Mouse (Mus musculus) heart, postnatal 36 days (tissue): ENCODE results near the gene Thap8. TPM values are rescaled to one million over a fixed set of nuclear protein-coding genes. Genes with fewer than 3 reads are reported as not detected.

Experiments
- DNase-seq, 2 experiments: peaks; one replicate each; pipeline ENCODE4 v3.0.0; 2021 to 2022
- intact Hi-C: fragments of 180-260 bp; cut with DNase I; formaldehyde crosslinking; loops from one replicate; pipeline ENCODE4 v1.15.1; 2025
- total RNA-seq, 2 experiments: library from RNA; stranded (reverse); gene quantifications; 2 replicates each; pipeline ENCODE4 v1.2.3; 2021

The Thap8 gene
- total RNA-seq, 2 experiments from 2014 or later: 0.22 to 0.35 TPM

DNA sequence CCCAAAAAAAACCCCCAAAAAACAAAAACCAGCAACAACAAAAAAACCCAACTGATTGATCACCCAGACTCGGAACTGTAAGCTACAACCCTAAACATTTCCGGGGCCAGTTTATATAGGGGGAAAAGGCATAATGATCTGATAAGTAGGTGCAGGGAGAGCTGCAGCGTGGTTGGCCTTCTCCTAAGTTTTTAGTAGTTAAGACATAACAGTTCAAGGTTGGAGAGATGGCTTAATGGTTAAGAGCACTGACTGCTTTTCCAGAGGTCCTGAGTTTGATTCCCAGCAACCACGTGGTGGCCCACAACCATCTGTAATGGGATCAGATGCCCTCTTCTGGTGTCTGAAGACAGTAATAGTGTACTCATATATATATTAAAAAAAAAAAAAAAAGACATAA lies 1.6 kb downstream of the Thap8 start:
- intact Hi-C loops: loop anchor here (5.0 kb wide), 1 partner anchor 114 kb away; the partner anchor contains the start of gene Zfp146
- no peak for DNase-seq

DNA sequence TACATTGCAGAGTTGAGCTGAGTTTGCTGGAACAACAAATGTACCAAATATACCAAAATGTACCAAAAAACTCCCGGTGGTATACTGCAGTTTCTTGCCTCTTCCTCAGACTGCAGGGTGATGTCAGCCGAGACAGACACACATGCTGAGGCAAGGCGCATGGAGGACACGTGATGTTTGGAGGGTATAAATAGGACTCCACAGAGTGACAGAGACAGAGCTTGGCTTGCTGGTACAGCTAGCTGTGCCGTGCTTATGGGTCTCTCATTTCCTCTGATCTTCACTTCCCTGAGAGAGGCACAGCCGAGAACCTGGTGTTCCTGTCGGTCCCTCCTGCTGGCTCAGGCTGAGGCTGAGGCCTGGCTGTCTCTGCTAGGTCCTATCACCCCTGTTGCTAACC lies 2.8 kb downstream of the Thap8 start:
- no peak for DNase-seq
- intact Hi-C loops: loop anchor here (5.0 kb wide), 1 partner anchor 115 kb away; the partner anchor contains the start of gene Zfp146

DNA sequence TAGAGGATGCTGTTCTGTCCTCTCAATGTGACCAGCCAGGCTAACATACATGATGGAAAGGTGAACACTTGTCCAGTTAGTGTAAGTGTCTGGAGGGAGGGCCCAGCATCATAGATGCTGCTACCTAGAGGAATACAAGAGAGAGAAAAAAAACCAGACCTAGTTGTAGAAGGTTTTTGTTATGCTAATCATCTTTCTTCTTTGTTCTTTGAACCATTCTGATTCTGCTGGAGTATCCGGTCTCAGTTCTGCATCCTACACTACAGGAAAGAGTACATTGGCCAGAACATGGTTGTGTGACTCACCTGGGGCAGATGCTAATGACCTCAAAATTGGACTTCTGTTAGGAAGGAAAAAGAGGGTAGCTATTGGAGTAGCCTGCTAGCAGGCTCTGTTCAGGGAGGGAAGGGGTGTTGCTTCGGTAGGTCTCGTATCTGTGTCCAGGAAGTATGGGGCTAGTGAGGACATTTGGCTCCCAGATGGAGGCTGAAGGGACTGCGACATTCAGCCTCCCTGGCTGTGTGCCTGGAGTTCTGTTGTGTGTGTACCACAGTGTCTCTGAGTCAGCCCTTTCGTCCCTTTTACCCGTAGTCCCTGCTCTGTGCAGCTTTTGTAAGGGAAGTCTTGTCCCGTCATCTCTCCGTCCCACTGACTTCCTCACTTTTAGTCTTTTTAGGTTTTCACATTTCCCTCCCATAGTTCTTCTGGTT lies 7.0 kb downstream of the Thap8 start:
- intact Hi-C loops: no loop called here
- peak; percentile 29 to 30 for DNase-seq

DNA sequence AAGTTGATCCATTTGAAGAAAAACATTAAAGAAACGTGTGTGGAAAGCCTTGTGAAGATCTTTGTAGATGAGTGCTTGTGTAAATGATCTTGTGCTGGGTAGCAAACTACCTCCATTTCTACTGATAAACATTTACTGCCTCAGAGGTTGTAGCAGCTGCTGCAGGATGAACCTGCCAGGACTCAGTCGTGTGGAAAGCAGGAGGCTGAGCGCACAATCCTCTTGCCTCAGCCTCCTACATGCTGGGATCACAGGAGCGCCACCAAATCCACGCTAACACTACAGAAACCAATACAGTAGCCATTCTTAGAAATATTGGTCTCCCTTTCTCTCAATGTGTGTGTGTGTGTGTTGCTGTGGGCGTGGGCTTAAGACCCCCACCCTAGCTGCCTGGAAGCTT lies 8.2 kb downstream of the Thap8 start:
- intact Hi-C loops: no loop called here
- DNase-seq: no peak

DNA sequence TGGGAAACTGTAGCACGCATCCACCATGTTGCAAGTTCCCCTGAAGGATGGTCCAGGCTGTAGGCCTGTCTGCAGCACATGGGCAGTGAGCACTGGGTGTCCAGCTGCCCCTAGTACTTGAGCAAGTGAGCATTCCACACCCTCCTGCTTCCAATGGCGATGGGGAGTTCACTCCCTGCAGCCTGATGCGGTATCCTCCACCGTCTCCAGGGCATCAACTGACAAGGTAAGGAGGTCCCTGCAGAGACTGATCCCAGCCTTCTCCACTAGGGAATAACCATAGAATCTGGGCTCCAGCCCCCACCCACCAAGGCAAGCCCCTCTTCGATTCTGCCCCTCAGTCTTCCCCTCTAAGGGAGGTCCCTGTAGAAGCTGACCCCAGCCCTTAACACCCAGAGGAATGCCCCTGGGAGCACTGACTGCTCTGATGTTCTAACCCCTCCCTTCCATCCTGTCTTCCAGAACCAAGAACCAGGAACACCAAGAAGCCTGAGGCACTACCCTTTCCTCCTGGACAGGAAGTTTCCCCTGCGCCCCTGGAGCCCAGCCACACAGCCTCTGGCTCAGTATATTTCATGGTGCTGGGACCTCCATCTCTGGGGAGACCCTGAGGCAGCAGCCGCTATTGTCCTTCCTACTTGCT lies 9.3 kb downstream of the Thap8 start:
- no peak for DNase-seq
- intact Hi-C loops: no loop called here

DNA sequence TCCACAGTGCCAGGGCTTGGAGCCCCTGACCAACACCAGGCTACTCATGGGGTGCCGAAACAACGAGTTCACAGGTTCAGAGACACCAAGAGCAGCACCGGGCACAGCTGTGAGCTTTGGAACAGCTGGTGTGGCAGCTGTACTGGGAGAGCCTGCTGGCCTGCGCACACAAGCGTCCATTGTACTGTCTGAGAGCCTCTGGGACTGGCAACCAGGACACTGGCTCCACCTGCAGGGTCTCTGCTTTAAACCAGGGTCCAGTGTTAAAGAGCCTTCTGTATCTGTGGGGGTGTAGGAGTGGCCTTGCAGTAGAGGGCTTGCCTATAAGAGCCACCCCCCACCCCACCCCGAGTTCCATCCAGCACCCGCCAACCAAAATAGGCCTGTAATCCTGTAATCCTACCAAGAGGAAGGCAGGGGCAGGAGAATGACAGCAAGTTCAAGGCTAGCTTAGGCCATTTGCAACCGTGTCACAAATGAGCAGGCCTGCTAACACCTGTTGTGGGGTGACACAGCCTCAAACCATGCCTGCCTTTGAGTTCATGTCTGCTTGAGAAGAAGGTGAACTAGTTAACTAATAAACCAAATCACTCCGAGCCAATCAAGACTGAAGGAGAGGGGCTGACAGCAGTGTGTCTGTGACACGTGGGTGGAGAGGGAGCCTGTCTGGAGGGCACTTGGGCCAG lies 10.0 kb downstream of the Thap8 start:
- intact Hi-C loops: no loop called here
- no peak for DNase-seq

DNA sequence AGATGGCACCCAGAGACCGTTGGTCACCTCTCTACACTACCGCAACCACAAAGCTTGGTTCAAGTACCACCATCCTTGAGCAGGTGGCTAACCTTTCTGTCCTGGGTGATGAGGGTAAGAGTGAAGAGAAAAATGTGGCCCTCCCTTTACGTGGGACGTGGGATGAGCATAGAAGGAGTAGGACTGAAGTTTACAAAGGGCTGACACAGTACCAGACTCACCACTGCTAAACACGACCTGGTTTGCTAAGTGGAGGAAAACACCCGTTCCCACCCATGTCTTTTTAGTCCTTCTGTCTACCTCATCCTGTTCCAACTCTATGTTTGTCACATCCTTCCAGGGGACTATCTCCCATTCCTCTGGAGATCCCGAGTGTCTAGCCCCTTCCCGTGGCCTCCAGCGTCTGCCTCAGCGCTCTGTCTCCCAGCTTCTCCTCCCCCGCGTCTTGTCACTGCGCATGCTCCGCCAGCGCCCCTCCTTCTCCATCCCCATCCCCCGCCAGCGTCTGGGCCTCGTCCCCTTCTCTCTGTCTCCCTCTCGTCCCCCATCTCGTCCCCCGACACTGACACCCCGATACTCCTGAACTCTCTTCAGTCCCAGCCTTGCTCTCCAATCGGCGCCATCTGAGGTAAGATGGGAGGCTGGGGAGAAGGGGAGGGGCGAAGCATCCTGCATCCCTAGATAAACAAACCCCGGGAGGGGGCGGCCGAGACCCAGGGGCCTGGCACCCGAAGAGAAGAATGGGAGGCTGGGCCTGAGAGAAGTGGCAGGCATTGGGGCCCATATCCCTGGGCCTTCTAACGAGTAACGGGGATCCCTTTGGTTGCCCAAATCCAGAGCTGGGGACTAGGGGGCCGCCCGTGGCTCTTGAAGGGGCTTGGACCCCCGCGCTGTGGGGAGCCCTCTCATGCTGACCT lies 11.6 kb downstream of the Thap8 start, which contains the start of gene Clip3:
TSS of gene Clip3 (plus strand) at position 514 of the 917 bp plus-strand sequence.
- intact Hi-C loops: no loop called here
- peak; percentile 68 to 75 for DNase-seq

DNA sequence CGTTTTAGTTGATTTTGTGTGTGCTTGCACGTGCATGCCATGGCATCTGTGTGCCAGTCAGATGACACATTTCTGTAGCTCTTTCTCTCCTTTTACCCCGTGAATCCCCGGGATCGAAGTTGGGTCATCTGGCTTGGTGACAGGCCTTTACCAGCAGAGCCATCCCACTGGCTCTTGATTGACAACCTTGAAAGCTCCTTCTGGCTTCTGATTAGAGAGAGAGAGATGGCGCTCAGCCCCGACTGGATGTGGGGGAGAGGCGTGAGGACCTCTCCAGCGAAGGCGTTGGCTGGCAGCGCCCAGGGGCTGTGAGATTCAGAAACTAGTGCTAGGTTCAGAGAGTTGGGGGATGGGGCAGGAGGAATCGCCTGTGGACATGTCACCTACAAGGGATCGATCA lies 13.9 kb downstream of the Thap8 start:
- no peak for DNase-seq
- intact Hi-C loops: no loop called here

DNA sequence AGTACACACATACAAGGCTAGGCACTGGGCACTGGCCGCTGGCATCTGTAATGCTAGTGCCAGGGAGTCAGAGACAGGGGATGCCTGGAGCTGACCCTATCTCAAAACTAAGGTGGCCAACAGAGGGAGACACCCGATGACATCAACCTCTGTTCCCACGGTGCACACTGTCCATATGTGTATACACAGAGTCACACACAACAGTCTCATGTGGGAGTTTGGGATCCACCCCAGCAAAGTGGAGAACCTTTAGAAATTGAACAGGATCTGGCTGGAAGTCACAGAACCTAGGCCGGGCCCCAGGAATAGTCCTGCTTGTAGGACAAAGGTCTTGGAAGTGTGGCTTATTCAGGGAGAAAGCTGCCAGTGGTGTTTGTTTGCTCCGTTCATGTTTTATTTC lies 14.4 kb downstream of the Thap8 start:
- intact Hi-C loops: no loop called here

DNA sequence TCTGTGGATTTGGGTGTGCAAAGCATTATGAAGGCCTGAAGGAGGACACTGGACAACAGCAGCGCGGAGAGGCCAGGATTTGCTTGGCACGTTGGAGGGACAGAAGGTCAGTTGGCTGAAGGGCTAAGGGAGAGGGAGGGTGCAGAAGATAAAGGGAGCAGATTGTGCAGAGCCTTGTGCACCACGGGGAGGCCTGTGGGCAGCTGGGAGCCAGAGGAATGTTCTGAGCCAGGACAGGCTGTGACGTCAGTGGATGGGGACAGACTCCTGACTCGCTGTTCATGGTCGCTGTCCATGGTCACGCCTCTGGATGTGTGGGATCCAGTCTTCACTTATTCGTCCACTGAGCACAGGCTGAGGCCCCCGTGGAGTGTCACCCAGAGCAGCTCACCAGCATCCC lies 15.2 kb downstream of the Thap8 start:
- intact Hi-C loops: no loop called here

More for the DNA sequence above, 14.4 kb downstream of the Thap8 start:
- no peak for DNase-seq

DNA sequence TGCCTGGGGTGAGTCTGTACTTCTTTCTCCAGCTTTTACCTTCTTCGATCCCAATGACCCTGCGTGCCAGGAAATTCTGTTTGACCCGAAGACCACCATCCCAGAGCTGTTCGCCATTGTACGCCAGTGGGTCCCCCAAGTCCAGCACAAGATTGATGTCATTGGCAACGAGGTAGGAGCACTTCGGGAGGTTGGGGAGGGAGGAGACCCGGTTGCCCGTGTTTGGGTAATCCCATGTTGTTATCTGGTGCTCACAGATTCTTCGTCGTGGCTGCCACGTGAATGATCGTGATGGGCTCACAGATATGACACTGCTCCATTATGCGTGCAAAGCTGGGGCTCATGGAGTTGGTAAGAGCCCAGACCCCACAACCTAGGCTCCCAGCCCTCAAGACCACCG lies 16.9 kb downstream of the Thap8 start:
- intact Hi-C loops: no loop called here
- no peak for DNase-seq

More for the DNA sequence above, 15.2 kb downstream of the Thap8 start:
- DNase-seq: peak; percentile 57 to 59

DNA sequence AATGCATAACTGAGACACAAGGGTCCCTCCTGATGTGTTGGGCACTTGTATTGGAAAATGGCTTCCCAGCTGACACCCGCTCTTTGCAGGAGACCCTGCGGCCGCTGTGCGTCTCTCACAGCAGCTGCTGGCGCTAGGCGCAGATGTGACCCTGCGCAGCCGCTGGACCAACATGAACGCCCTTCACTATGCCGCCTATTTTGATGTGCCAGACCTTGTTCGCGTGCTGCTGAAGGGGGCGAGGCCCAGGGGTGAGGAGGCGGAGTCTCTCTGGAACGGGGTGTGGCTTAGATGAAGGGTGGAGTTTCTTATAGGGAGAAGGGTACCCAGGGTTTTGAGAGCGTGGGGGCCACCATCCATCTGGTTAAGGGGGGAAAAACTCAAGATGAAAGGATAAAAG lies 17.4 kb downstream of the Thap8 start:
- DNase-seq: no peak
- intact Hi-C loops: no loop called here

DNA sequence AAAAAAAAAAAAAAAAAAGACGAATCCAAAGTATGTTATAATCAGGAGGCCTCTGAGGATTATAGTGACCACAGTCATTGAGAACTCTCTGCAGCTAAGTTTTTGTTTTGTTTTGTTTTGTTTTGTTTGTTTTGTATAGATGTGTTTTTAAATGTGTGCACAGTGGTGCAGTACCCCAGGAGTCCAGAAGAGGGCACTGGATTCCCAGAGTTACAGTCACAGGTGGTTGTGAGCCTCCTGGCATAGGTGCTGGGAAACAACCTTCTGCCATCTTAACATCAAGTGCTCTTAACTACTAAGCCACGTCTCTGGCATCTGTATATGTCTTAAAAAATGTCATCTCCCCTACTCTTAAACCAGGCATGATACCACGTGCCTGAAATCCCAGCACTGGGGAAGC lies 21.0 kb downstream of the Thap8 start:
- DNase-seq: peak; percentile 25 to 40
- intact Hi-C loops: no loop called here

DNA sequence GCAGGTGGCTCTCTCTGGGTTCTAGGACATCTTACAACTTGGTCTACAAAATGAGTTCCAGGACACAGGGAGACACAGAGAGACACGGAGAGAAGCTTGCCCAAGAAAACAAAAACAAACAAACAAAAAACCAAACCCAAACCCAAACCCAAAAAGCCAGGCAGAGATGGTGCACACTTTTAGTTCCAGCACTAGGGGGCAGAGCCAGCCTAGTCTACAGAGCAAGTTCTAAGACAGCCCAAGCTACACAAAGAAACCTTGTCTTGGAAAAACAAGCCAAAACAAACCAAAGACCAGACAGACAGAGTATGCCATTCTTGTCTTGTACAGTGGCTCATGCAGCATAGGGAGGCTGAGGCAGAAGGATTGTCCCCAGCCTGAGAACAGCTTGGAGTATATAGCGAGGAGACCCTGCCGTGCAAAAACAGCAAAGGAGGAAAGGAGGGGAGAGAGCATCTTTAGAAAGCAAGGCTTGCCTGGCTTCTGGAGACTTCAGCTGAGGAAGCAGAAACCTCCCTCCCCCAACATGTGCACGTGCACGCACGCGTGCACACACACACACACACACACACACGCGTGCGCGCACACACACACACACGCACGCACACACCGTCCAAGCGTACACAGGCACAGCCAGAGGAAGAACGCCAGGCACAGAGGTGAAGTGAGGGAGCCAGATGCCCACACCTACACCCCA lies 26.3 kb downstream of the Thap8 start:
- DNase-seq: no peak
- intact Hi-C loops: no loop called here

DNA sequence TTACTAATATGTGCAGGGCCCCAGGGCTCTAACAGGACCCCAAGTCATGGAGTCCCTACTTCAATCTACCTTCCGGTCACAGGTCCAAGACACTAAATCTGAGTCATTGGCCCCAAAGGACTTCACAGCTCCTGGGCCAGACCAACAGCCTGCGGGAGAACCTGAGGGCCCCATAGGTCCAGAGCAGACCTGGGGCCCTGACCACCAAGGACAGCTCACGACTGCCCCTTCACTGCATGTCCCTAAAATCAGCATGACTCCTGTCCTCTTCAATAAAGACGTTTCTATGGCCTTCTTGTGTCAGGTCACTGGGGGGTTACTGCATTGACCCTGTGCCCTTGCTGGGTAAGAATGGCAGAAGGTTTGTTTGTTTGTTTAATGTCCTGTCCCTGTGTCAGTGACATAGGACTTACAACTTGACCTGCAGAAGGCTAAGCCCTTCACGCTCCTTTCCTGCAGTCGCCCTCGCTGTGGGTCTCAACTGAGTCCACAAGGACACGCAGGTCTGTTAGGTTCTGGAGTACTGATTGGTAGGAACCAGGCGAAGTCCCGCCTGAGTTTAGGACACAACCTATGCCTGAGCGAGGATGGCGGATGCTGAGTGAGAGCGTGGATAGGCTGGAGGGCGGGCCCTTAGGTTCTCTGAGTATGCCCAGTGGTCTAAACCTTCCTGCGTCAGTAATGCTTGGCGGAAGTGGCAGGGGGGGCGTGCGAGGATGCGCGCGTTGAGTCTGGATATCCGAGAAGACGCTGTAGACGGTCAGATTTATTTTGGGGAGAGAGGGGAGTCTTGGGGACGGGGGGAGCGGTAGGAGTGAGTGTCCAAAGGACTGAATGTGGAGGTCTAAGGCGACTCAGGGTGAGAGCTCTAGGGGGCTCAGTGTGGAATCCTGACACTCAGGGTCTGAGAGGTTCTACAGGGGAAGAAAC lies 28.4 kb downstream of the Thap8 start, which contains the start of gene Alkbh6:
TSS of gene Alkbh6 (plus strand) at position 642 of the 930 bp plus-strand sequence.
- intact Hi-C loops: no loop called here
- peak; percentile 86 to 87 for DNase-seq

DNA sequence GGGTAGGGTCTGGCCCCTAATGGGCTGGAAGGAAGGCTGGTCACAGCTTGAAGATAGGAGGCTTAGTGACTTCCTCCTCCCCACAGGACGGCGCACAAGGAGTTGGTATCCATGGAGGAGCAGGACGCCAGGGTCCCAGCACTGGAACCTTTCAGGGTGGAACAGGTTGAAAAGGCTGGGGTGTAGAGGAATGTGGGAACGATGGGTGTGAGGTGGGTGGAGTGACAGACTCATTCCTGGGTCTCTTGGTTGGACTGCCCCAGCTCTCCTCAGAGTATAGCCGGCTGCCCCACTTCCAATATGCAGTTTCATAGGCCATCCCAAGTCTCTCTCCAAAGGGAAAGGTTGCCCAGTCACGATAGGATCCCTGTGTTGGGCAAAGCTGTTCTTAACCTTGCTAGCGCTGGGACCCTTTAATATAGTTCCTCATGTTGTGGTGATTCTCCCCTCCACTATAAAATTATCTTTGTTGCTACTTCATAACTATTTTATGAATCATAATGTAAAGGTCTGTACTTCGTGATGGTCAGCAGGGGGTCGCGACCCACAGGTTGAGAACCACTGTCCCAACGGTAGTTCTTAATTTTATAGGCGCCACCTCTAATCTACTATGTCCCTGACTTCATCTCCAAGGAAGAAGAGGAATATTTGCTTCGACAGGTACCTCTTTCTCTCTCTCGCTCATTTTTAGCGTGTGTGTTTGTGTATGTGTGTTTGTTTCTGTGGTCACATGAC lies 29.7 kb downstream of the Thap8 start:
- no peak for DNase-seq
- intact Hi-C loops: no loop called here

DNA sequence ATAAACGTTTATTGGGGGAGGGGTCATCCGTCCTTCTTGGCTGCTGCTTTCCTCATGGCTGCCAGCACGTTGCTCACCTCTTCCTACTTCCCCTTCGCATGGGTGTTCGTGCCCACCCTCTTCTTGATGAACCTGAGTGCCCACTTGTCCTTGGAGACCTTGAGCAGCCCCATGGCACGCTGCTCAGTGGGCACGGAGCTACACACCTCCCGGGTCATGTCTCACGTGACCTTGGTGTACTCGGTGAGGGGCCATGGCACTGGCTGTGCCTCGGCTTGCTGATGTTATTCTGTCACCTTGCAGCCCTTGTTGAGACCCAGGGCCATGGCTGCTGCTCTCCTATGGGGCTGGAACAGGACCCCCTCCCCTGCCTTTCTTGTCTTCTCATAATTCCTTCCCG lies 30.2 kb downstream of the Thap8 start:
- intact Hi-C loops: no loop called here

DNA sequence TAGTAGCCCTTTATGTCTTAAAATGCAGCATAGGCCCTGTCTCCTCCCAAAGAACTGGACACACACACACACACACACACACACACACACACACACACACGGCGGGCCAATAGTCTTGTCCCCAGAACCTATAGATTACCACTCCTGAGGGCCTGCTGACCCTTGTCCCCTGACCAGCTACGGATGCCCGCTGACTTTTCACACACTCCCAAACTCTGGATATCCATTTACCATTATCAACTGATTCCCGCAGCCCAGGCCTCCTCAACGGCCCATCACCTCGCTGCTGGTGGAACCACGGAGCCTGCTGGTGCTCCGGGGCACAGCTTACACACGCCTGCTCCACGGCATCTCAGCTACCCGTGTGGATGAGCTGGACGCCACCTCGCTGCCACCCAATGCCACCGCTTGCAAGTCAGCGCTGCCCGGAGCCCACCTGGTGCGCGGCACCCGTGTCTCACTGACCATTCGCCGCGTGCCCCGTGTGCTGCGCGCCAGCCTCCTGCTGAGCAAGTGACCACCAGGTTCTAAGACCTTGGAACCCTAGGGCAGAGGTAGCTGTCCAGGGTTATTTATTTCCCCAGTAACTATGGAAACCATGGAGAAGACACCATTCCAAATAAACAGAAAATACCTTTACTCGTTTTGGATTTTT lies 33.9 kb downstream of the Thap8 start:
- intact Hi-C loops: no loop called here
- DNase-seq: no peak

More for the DNA sequence above, 30.2 kb downstream of the Thap8 start:
- no peak for DNase-seq
